Mouse (Mus musculus) B cell, adult (primary cell): Measurements from ENCODE around the gene Guca2a. TPM values are rescaled to one million over a fixed set of nuclear protein-coding genes. Genes with fewer than 3 reads are reported as not detected.

Experiments used
- total RNA-seq: library from RNA; stranded (reverse); gene quantifications from 4 replicates; pipeline ENCODE4 v1.2.4, GENCODE M21; 2023; ENCODE audit not compliant: inconsistent age

Gene Guca2a
- not detected in 4 replicates for total RNA-seq

GRCm38 (mm10) chr4:119637176-119637845 is at the start of gene Guca2a:
TSS of gene Guca2a (plus strand) at chr4:119637704.

DNA sequence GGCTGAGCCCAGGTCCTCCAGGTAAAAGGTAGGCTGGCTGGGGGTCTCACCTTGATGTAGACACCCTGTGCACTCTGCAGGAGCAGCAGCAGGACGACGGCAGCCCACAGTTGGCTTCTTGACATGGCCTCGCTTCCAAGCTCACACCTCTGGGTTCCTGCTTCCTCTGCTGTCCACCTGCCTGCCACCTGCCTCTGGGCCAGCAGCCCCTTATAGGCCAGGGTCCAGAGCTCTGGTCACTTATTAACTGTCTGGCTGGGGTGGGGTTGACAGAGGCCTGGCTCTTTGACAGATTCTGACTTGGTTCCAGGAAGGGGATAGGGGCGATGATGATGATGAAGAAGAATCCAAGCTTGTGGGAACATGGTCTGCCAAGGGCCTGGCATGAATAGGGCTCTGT is 21.2 kb downstream of the Guca2a start, which contains the start of gene Guca2b:
Gene Guca2b, minus strand, starts transcription at position 224 of the 400 bp plus-strand sequence.

Other genes with a start within 250 kb of the Guca2a start
- 0.63 to 1.2 TPM (median 0.74 TPM) in 3 of 4 replicates, not detected in the other for gene Ccdc30, start 222.2 kb upstream of the Guca2a start, total RNA-seq
- 8.9 to 12.1 TPM (median 10.3 TPM) in 4 replicates for gene Ppcs, start 215.3 kb upstream of the Guca2a start, total RNA-seq
- not detected in 4 replicates for gene Zmynd12, start 214.9 kb upstream of the Guca2a start, total RNA-seq
- gene Rimkla, start 145.1 kb upstream of the Guca2a start, total RNA-seq = not detected in 4 replicates
- gene Foxj3, start 100.7 kb upstream of the Guca2a start, total RNA-seq = 65.1 to 78.9 TPM (median 74.8 TPM) in 4 replicates
- gene Frg2f1, start 98.2 kb upstream of the Guca2a start, total RNA-seq = 5.2 to 10.6 TPM (median 8.7 TPM) in 4 replicates
- 1.3 to 2.9 TPM (median 2.3 TPM) in 4 replicates for gene Guca2b, start 21.2 kb downstream of the Guca2a start, total RNA-seq
- gene Hivep3, start 96.1 kb downstream of the Guca2a start, total RNA-seq = 7.9 to 13.9 TPM (median 11.4 TPM) in 4 replicates